Mouse (Mus musculus) limb, embryonic 14.5 days (tissue): ENCODE measurements around the gene Wwc2. TPM values are rescaled to one million over a fixed set of nuclear protein-coding genes. Genes with fewer than 3 reads are reported as not detected.

Experiments used
- ATAC-seq: fragments of 200-750 bp; cut with Nextera tagmentation; 2 replicates; pipeline ENCODE4 v1.8.0; 2017; ENCODE audit warnings: low read depth, moderate number of reproducible peaks, moderate TSS enrichment; ENCODE audit not compliant: low FRiP score
- DNase-seq: peaks from one replicate; pipeline ENCODE4 v3.0.0-alpha.2; 2015; ENCODE audit warnings: low spot score
- H3K27ac ChIP-seq: fragments of 300-500 bp; sonication (generic); replicated peaks from 2 replicates; pipeline ENCODE4 v1.5.1; 2014; ENCODE audit warnings: low read depth, mild to moderate bottlenecking, low read length, moderate library complexity, mixed read lengths
- H3K27me3 ChIP-seq: fragments of 300-500 bp; sonication (generic); 2 replicates; pipeline ENCODE4 v1.6.1; 2014; ENCODE audit warnings: low read length, mixed read lengths; ENCODE audit not compliant: control insufficient read depth, insufficient read depth
- H3K36me3 ChIP-seq: fragments of 300-500 bp; sonication (generic); 2 replicates; pipeline ENCODE4 v1.6.1; 2014; ENCODE audit warnings: mild to moderate bottlenecking, low read length, moderate library complexity, mixed read lengths; ENCODE audit not compliant: control insufficient read depth, insufficient read depth
- H3K4me1 ChIP-seq: fragments of 300-500 bp; sonication (generic); 2 replicates; pipeline ENCODE4 v1.6.1; 2014; ENCODE audit warnings: antibody characterized with exemption, low read length, mixed read lengths; ENCODE audit not compliant: control insufficient read depth, insufficient read depth
- H3K4me2 ChIP-seq: fragments of 300-500 bp; sonication (generic); replicated peaks from 2 replicates; pipeline ENCODE4 v1.6.1; 2014; ENCODE audit warnings: low read depth, mild to moderate bottlenecking, low read length, moderate library complexity; ENCODE audit not compliant: severe bottlenecking
- H3K4me3 ChIP-seq: fragments of 300-500 bp; sonication (generic); replicated peaks from 2 replicates; pipeline ENCODE4 v1.5.1; 2014; ENCODE audit warnings: low read length
- H3K9ac ChIP-seq: fragments of 300-500 bp; sonication (generic); 2 replicates; pipeline ENCODE4 v1.6.1; 2014; ENCODE audit warnings: mild to moderate bottlenecking, low read depth, low read length, moderate library complexity; ENCODE audit not compliant: severe bottlenecking
- H3K9me3 ChIP-seq: fragments of 300-500 bp; sonication (generic); 2 replicates; pipeline ENCODE4 v1.6.1; 2016; ENCODE audit warnings: low read length; ENCODE audit not compliant: control insufficient read depth
- POLR2A ChIP-seq: fragments of 200-500 bp; IDR thresholded peaks from 2 replicates; pipeline ENCODE4 v1.8.0; 2012; ENCODE audit warnings: inconsistent platforms, mild to moderate bottlenecking, moderate library complexity, borderline replicate concordance; ENCODE audit not compliant: insufficient read depth, insufficient read length; ENCODE audit errors: extremely low read depth
- WGBS: fragments of 180-500 bp; shearing (Covaris S2); extraction: QIAGEN DNeasy Blood & Tissue Kit; methylation state at CpG from one replicate; pipeline ENCODE4 v1.1.7; 2014; 5-methylcytosine and 5-hydroxymethylcytosine counted together
- polyA plus RNA-seq, 2 experiments: library from polyadenylated mRNA; depleted of rRNA in 1 of 2; stranded (reverse) in 1 of 2; unstranded in 1 of 2; fragments of >200 nt; fragmentation: Nextera tagmentation in 1 of 2; extraction: Ambion mirVana in 1 of 2; gene quantifications; 2 replicates each; pipeline versions ENCODE4 v1.2.1 to v1.2.3; 2012 to 2014

Gene Wwc2
- polyA plus RNA-seq, 2 experiments: 10.9 to 13.5 TPM

DNA sequence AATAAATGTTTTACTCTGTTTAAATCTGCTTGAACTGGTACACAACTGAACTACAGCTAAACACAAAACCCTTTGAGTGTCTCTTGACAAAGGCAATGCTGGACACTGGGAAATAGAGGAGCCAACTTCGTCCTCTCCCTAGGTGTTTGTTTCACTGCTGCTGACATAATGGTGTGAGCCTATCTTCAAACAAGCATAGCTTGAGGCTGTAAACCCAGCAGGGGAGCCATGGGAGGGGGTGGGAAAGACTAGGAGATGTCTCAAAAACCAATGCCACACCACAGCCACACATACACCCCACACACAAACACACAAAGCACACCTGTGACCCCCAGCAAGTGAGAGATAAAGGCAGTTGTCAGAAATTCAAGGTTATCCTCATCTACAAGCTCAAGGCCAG is 6.0 kb upstream of the Wwc2 start:
- Histone ChIP-seq H3K9me3 (no peaks in the 10 kb centered on the region), H3K27ac (no peak overlapping the region), H3K4me2 (no peak overlapping the region), H3K9ac (no peak overlapping the region), H3K4me1 (0 out of 2 replicates have a peak, but pooled peaks cover 5% of the 10 kb centered on the region), H3K4me3 (no peak overlapping the region), H3K27me3 (no peaks in the 10 kb centered on the region), H3K36me3 (no peaks in the 10 kb centered on the region)
- TF ChIP-seq POLR2A: no peak
- no peak for ATAC-seq
- DNase-seq: no peak
- WGBS: 29% methylated on average over 1 of the region's 1 CpGs

DNA sequence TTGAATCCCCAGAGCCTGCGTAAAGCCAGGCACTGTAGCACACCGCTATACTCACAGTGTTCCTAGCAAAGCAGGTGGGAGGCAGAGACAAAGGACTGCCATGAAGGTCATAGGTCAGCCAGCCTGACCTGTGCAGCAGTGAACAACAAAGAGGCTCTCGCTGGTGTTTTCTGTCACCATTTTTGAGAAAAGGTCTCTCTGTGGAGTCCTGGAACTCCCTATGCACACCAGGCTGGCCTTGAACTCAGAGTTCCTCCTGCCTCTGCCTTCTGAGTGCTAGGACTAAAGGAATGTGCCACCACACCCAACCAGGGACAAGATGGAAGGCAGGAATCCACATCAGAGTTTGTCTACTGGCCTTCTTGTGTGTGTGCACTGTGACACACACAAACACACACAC is 5.4 kb upstream of the Wwc2 start:
- Histone ChIP-seq H3K9me3 (no peaks in the 10 kb centered on the region), H3K36me3 (no peaks in the 10 kb centered on the region), H3K4me2 (no peak overlapping the region), H3K9ac (no peak overlapping the region), H3K27ac (no peak overlapping the region), H3K4me1 (0 out of 2 replicates have a peak, but pooled peaks cover 10% of the 10 kb centered on the region), H3K27me3 (no peaks in the 10 kb centered on the region), H3K4me3 (no peak overlapping the region)
- WGBS: 95% methylated on average over 3 of the region's 3 CpGs
- TF ChIP-seq POLR2A: no peak
- DNase-seq: no peak
- no peak for ATAC-seq

DNA sequence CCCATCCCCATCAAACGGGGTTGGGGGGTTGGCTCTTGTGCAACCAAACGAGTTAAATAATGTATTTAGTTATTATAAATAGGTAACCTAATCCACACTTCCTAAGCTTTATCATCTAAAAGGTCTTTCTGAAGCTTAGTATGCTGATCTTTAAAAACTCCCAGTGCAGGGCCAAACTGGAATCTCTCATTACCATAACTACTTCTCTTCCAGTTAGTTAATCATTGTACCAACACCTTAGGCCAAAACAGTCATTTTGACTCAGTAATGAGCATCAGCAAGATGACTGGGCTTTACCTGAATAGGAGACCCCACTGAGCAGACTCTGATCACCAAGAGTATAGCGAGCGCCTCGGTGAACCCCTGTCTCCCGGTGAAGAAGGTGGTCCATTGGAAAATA is 4.7 kb upstream of the Wwc2 start:
- no peak overlapping the region for H3K4me3 ChIP-seq
- H3K27me3 ChIP-seq: no peaks in the 10 kb centered on the region
- no peaks in the 10 kb centered on the region for H3K36me3 ChIP-seq
- 86% methylated on average over 6 of the region's 6 CpGs for WGBS
- DNase-seq: no peak
- no peak for ATAC-seq
- H3K9me3 ChIP-seq: no peaks in the 10 kb centered on the region
- no peak overlapping the region for H3K9ac ChIP-seq
- H3K4me1 ChIP-seq: 0 out of 2 replicates have a peak, but pooled peaks cover 10% of the 10 kb centered on the region
- no peak overlapping the region for H3K27ac ChIP-seq
- H3K4me2 ChIP-seq: no peak overlapping the region
- TF ChIP-seq POLR2A: no peak

DNA sequence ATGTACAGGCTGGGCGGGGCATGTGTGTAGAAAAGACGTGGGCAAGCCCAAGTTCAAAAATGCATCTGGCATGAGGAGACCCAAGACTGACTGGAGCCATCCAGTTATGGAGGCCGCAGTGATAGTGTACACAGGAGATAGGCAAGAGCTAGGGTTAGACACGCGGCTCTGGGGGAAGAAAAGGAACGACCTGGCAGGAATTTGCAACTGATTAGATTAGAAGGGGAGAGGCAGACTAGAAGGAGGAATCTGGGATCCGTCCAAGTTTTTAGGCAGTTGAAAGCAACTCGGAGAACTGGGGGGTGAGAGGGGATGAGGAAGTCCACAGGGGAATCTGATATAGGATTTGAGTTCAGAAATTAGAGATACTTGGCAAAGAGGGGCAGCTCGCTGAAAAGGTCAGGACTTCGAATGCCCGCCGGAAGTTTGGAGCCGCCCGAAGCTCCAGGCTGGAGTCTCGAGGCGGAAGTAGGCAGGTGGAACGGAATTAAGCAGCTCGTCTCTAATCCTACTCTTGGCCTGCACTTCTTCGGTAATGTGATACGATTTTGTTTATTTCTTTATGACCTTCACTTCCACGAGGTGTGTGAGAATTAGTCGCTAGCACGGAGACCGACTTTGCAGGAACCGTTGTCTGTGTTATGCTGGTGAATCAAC is 4.0 kb upstream of the Wwc2 start:
- no peak overlapping the region for H3K4me2 ChIP-seq
- H3K36me3 ChIP-seq: no peaks in the 10 kb centered on the region
- H3K9ac ChIP-seq: no peak overlapping the region
- no peak overlapping the region for H3K4me3 ChIP-seq
- TF ChIP-seq POLR2A: no peak
- H3K27me3 ChIP-seq: no peaks in the 10 kb centered on the region
- no peak overlapping the region for H3K27ac ChIP-seq
- 0 out of 2 replicates have a peak, but pooled peaks cover 10% of the 10 kb centered on the region for H3K4me1 ChIP-seq
- DNase-seq (peak; percentile 34), ATAC-seq (no peak)
- H3K9me3 ChIP-seq: no peaks in the 10 kb centered on the region
- WGBS: 68% methylated on average over 25 of the region's 25 CpGs

DNA sequence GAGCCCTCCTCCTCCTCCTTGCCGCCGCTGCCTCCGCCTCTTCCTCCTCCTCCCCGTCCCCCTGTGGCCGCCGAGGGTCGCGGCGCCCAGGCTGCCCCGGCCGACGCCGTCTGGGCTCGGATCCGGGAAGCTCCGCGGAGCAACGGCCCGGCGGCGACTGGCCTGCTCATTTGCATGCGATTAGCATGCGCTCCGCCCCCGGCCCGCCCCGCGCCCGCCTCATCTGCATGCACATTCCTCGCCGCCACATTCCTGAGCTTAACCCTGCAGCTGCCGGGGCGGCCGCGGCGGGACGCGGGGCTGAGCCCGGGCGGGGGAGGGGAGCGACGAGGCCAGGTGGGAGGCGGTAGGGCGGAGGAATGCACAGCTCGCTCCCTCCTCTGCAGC is 345 bp downstream of the Wwc2 start:
- H3K4me1 ChIP-seq: peaks cover 39% of the 10 kb centered on the region
- peak; percentile 96 for ATAC-seq
- no peaks in the 10 kb centered on the region for H3K27me3 ChIP-seq
- peak overlapping the region; percentile 92 for H3K4me3 ChIP-seq
- H3K36me3 ChIP-seq: no peaks in the 10 kb centered on the region
- 0 out of 2 replicates have a peak, but pooled peaks have one; percentile 67 for TF ChIP-seq POLR2A
- H3K9me3 ChIP-seq: no peaks in the 10 kb centered on the region
- WGBS: 1% methylated on average over 33 of the region's 45 CpGs
- H3K9ac ChIP-seq: peak overlapping the region; percentile 90
- peak overlapping the region; percentile 92 for H3K4me2 ChIP-seq
- peak; percentile 96 for DNase-seq
- H3K27ac ChIP-seq: peak overlapping the region; percentile 91
